Mouse (Mus musculus): ENCODE measurements at regions not wholly inside any gene's neighbourhood (a gene's known extent, or its start where the extent isn't known, plus 50 kb on each side); places are given as distances from the start of the nearest gene placed in this dataset.

DNA sequence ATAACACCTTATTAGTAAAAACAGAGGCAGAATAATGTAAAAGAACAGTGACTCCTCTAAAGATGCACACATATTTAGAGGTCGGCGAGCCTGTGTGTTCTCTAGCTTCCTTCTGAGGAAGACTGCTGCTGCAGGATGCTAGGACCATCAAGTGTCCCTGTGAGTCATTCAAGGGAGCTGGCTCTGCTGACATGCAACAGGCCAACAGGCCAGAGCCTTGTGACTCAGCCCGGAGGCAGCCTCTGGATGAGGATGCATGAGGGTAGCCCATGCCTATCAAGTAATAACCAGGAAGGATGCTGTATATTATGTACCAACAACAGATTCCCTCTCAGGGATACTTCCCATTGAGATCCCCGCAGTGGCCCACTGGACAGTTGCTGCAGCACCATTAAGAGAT, 199.5 kb upstream of the Rasgrp1 start:
- no peak for TF ChIP-seq GATA1 (IDR thresholded peaks at IDR 0.05; ENCODE audit: low read length)
- no peak for TF ChIP-seq TAL1 (IDR thresholded peaks at IDR 0.05; ENCODE audit: low read length)

Measured in erythroblast, embryonic 14.5 days (primary cell).